ENCODE assay signal across 32 mouse cellular contexts in genomic region chr5:112473453-112473852, GRCm38 (mm10). TPM values are rescaled to one million over a fixed set of nuclear protein-coding genes. Genes with fewer than 3 reads are reported as not detected.
DNase-seq lines count a peak whose midpoint lies in the region; ATAC-seq and TF ChIP-seq lines count a peak whose summit lies in the region.
"Had no signal": no experiment of that assay in that cellular context is flagged by ENCODE, and none has a peak within 500 bp of the region (broad histone marks: within the 10 kb centered on the region; RNA-seq: fewer than 3 reads in every experiment).

No protein-coding gene starts in this region.

- 31% methylated on average over 6 of the region's 6 CpGs for WGBS in hindbrain, postnatal 0 days
- 41% methylated on average over 6 of the region's 6 CpGs for WGBS in hindbrain, embryonic 11.5 days
- 19% methylated on average over 6 of the region's 6 CpGs for WGBS in lung, embryonic 16.5 days

- 0 out of 2 replicates have a peak overlapping the region, but pooled peaks have one; percentile 9 for H3K9ac ChIP-seq in hindbrain, postnatal 0 days (replicated peaks; ENCODE audit: low read length)
- no peak overlapping the region for H3K9ac ChIP-seq in hindbrain, embryonic 11.5 days (ENCODE audit: low read depth, low read length)
- H3K9ac ChIP-seq in lung, embryonic 16.5 days (ENCODE audit: low read length) = no peak overlapping the region
- H3K9ac ChIP-seq: embryonic facial prominence, embryonic 15.5 days had no signal

- no peaks in the 10 kb centered on the region for H3K9me3 ChIP-seq in hindbrain, postnatal 0 days (ENCODE audit: low read length)
- no peaks in the 10 kb centered on the region for H3K9me3 ChIP-seq in hindbrain, embryonic 11.5 days (ENCODE audit: control insufficient read depth, low read length)
- no peaks in the 10 kb centered on the region for H3K9me3 ChIP-seq in lung, embryonic 16.5 days (ENCODE audit: control insufficient read depth, low read length)
- H3K9me3 ChIP-seq: embryonic facial prominence, embryonic 15.5 days; megakaryocyte, embryonic 14.5 days had no signal

- H3K27ac ChIP-seq in hindbrain, postnatal 0 days = no peak overlapping the region
- H3K27ac ChIP-seq in hindbrain, embryonic 11.5 days (ENCODE audit: low read depth, low read length) = no peak overlapping the region
- H3K27ac ChIP-seq in lung, embryonic 16.5 days (ENCODE audit: low read length) = no peak overlapping the region; the same call in 1 of the 2 replicates
- H3K27ac ChIP-seq: embryonic facial prominence, embryonic 15.5 days had no signal

- peaks cover 5% of the 10 kb centered on the region; the same call in 1 of the 2 replicates for H3K36me3 ChIP-seq in hindbrain, postnatal 0 days (ENCODE audit: insufficient read depth, low read length)
- H3K36me3 ChIP-seq in hindbrain, embryonic 11.5 days (ENCODE audit: control insufficient read depth, insufficient read depth, low read length) = no peaks in the 10 kb centered on the region
- H3K36me3 ChIP-seq in lung, embryonic 16.5 days (ENCODE audit: control insufficient read depth, insufficient read depth, low read length) = no peaks in the 10 kb centered on the region
- H3K36me3 ChIP-seq: embryonic facial prominence, embryonic 15.5 days; G1E had no signal

- no peak overlapping the region for H3K4me3 ChIP-seq in hindbrain, postnatal 0 days (ENCODE audit: low read length)
- H3K4me3 ChIP-seq in hindbrain, embryonic 11.5 days (ENCODE audit: low read depth, low read length) = no peak overlapping the region
- no peak overlapping the region for H3K4me3 ChIP-seq in lung, embryonic 16.5 days (ENCODE audit: low read length)
- H3K4me3 ChIP-seq: embryonic facial prominence, embryonic 15.5 days; megakaryocyte, embryonic 14.5 days had no signal

- no peaks in the 10 kb centered on the region for H3K4me1 ChIP-seq in hindbrain, postnatal 0 days (ENCODE audit: insufficient read depth, low read length)
- 0 out of 2 replicates have a peak, but pooled peaks cover 5% of the 10 kb centered on the region for H3K4me1 ChIP-seq in hindbrain, embryonic 11.5 days (replicated peaks; ENCODE audit: control insufficient read depth, insufficient read depth, low read length)
- peaks cover 7% of the 10 kb centered on the region; the same call in 1 of the 2 replicates for H3K4me1 ChIP-seq in lung, embryonic 16.5 days (replicated peaks; ENCODE audit: control insufficient read depth, insufficient read depth, low read length)
- H3K4me1 ChIP-seq: megakaryocyte, embryonic 14.5 days had no signal

- TF ChIP-seq CTCF in hindbrain, postnatal 0 days (IDR thresholded peaks at IDR 0.05; ENCODE audit: low read depth) = no peak

- H3K27me3 ChIP-seq in hindbrain, postnatal 0 days (ENCODE audit: insufficient read depth, low read length) = no peaks in the 10 kb centered on the region
- H3K27me3 ChIP-seq in hindbrain, embryonic 11.5 days (ENCODE audit: control insufficient read depth, insufficient read depth, low read length) = no peaks in the 10 kb centered on the region
- H3K27me3 ChIP-seq in lung, embryonic 16.5 days (ENCODE audit: control insufficient read depth, insufficient read depth, low read depth, low read length) = no peaks in the 10 kb centered on the region
- H3K27me3 ChIP-seq: CH12.LX had no signal

- no peak for DNase-seq in hindbrain, postnatal 0 days (ENCODE audit: low spot score)
- DNase-seq in hindbrain, embryonic 11.5 days (ENCODE audit: low spot score) = no peak
- DNase-seq in testis, postnatal 14 days (ENCODE audit: low spot score) = peak; percentile 10
- no peak for DNase-seq in testis, postnatal 10 days (ENCODE audit: low spot score)
- DNase-seq in lung, postnatal 4 days = peak; percentile 65 to 85
- no peak for DNase-seq in thymus, postnatal 14 days
- DNase-seq in spleen, postnatal 14 days (ENCODE audit: low spot score in 2 of 2) = no peak
- DNase-seq: adrenal gland, postnatal 10 days; B cell, adult 2 months; cerebellum, adult 2 months; cerebellum, postnatal 25 days; gastrocnemius, postnatal 25 days; kidney, adult 2 months; kidney, postnatal 10 days had no signal

- no peak for ATAC-seq in hindbrain, postnatal 0 days
- ATAC-seq in hindbrain, embryonic 11.5 days (ENCODE audit: low FRiP score) = no peak
- peak; percentile 83 for ATAC-seq in lung, embryonic 16.5 days (ENCODE audit: low read depth)
- ATAC-seq: activated CD4-positive, CD25-positive, alpha-beta regulatory T cell, adult 4 months; midbrain, embryonic 16.5 days; Patski had no signal

- no peak overlapping the region for H3K4me2 ChIP-seq in hindbrain, postnatal 0 days (ENCODE audit: low read depth, low read length)
- H3K4me2 ChIP-seq in hindbrain, embryonic 11.5 days (replicated peaks; ENCODE audit: low read depth, low read length) = no peak overlapping the region
- H3K4me2 ChIP-seq in lung, embryonic 16.5 days (ENCODE audit: low read depth, low read length) = no peak overlapping the region
- H3K4me2 ChIP-seq: embryonic facial prominence, embryonic 15.5 days had no signal

RNA-seq across cellular contexts. Expression of gene Gm6588, which starts 24.2 kb away (rescaled TPM):
- total RNA-seq in hindbrain, postnatal 0 days (2014; rRNA removed) = not detected in 2 replicates
- polyA plus RNA-seq in hindbrain, postnatal 0 days (2015; fragmentation: Nextera tagmentation; extraction: Ambion mirVana) = 0.25 and 0.58 TPM in 2 replicates
- polyA plus RNA-seq in hindbrain, embryonic 11.5 days (2014; fragmentation: Nextera tagmentation; extraction: Ambion mirVana) = 0.14 and 0.28 TPM in 2 replicates
- not detected in 2 replicates for polyA plus RNA-seq in lung, embryonic 16.5 days (2015; fragmentation: Nextera tagmentation; extraction: Ambion mirVana)
- total RNA-seq: adrenal gland, postnatal 10 days; CH12.LX; gastrocnemius, postnatal 25 days; heart, adult 8-10 months; heart, postnatal 25 days; layer of hippocampus, adult 18-20 months; layer of hippocampus, postnatal 14 days; liver, adult 2 months had no signal
- polyA plus RNA-seq: activated CD4-positive, CD25-positive, alpha-beta regulatory T cell, adult 4 months; cerebellum, adult 2 months; embryonic facial prominence, embryonic 15.5 days; G1E; heart, embryonic 14.5 days; kidney, adult 2 months; limb, embryonic 11.5 days; liver, adult 2 months; liver, embryonic 16.5 days; Patski; thymus, postnatal 0 days; urinary bladder, adult 2 months had no signal

Comparison
In these comparisons a context has a peak if more than half of its experiments do, and no peak if none do; other contexts are left out.
1. DNase-seq: peak in testis, postnatal 14 days (single experiment) and lung, postnatal 4 days (2 of 2); none in hindbrain, postnatal 0 days (single experiment), hindbrain, embryonic 11.5 days (single experiment), testis, postnatal 10 days (single experiment), thymus, postnatal 14 days (single experiment) and spleen, postnatal 14 days (0 of 2).